Mouse (Mus musculus): Measurements from ENCODE around the gene Grid1.

The Grid1 gene

DNA sequence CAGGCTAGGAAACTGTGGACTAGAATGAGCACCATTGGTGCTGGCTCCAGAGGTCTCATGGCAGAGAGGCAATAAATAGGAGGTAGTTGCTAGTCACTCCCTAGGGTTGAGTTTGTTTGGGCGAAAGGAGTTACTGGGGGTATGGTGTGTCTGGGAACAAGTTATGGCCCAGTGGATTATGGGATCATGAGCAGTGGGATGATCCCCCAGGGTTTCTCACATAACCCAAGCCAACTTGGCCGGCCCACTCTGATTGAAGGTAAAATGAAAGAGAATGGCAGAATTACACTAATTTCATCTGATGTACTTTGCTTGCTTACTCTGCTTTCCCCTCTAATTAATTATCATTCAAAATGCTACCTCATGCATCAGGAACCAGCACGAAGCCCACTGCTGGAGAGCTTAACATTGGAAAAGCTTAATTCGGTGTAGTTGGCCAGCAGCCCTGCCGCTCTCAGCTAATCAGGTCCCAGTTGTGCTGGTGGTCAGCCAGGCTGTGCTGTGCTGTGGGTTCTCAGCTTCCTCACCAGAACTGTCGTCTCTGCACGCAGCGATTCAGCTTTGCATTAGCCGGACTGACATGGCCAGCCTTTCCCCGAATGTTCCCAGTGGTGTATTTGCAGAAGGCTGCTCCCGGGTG, 207.7 kb downstream of the Grid1 start:
- DNase-seq = no peak

GRCm38 (mm10) chr14:35029626-35030025, 209.7 kb downstream of the Grid1 start:
- no peak for DNase-seq

GRCm38 (mm10) chr14:35030271-35030670, 210.4 kb downstream of the Grid1 start:
- DNase-seq = no peak

GRCm38 (mm10) chr14:35032283-35032682, 212.4 kb downstream of the Grid1 start:
- no peak for DNase-seq

DNA sequence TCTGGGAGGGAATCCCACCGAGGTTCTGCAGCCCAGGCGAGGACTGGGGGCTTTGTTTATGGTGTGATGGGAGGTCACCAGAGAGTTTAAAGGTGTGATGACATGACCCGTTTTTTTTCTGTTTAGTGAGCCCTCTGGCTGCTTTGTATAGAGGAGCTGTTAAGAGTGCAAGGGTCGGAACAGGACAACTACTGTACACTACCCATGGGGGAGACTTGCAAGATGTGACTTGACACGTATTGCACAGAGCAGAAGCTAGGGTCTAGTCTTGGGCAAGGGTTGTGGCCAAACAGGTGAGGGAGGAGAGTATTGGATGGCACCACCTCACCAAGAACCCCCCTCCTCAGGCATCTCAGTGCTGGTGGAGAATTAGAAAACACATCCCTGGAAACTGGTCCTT, 224.4 kb downstream of the Grid1 start:
- no peak for DNase-seq

DNA sequence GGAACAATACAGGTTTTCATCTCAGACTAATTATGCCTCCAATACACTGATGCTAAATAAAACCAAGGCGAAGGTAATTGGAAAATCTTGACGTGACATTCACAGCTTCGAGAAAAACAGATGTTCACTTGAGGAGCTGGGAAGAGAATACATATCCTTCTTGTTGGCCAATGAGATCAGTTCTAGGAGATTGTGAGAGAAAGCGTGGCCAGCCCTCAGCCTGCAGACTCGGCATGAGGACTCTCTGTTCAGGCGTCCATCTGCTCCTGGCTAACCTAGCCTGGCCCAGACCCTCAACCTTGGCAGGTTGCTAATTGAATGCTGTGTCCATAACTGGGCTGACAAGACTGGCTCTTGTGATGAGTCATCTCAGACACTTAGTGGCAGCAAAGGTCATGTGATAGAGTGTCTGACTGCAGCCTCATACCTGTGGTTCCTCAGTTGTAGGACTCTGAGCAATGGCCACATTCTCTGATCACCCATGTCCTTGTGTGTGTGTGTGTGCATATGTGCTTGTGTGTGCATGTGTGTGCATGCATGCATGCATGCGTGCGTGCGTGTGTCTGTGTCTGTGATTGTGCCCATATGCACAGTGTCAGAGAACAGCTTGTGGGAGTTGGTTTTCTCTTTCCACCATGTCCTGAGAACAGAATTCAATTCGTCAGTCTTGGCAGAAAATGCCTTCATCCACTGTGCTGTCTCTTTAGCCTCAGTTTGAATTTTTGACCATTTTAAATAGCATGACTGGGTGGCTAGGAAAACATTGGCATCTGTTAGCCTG, 225.2 kb downstream of the Grid1 start:
- no peak for DNase-seq

DNA sequence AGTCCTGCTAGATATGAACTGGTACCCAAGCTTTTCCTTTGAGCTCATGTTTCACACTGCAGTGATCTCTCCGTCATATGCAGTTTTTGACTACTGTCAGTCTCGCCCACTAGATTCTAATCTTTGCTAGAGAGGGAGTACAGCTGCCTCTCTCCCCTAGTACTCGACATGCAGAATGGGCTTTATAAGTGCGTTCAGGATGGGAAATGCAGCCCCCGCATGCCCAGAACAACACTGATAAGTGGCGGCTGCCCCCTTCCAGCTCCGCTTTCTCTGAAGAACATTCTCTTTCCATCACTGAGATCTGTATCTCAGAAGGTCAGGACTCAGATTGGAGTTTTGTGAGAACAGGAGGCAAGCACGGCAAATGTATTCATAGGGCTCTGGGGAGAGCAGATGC, 229.3 kb downstream of the Grid1 start:
- DNase-seq = no peak

GRCm38 (mm10) chr14:35054139-35054538, 234.2 kb downstream of the Grid1 start:
- DNase-seq = no peak

DNA sequence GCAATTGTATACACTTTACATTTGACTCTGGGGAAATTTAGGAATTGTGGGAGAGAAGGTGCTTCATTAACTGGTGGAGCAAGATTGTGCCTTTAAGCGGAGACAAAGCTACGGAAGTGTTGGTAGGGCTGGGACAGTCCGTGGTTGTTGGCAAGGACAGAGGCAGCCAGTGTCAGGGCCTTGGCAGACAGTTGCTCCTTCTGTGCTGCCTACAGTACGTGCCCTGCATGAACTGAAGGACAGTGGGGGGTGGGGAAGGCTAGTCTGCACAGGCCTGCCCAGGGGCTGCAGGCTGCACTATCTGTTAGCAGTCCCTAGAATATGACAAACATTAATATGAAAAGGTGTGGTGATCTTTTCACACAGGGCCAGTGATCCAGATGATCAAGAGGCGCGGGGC, 254.7 kb downstream of the Grid1 start:
- DNase-seq = no peak

GRCm38 (mm10) chr14:35079954-35080353, 260.0 kb downstream of the Grid1 start:
- no peak for DNase-seq

GRCm38 (mm10) chr14:35092646-35093045, 272.7 kb downstream of the Grid1 start:
- no peak for DNase-seq

DNA sequence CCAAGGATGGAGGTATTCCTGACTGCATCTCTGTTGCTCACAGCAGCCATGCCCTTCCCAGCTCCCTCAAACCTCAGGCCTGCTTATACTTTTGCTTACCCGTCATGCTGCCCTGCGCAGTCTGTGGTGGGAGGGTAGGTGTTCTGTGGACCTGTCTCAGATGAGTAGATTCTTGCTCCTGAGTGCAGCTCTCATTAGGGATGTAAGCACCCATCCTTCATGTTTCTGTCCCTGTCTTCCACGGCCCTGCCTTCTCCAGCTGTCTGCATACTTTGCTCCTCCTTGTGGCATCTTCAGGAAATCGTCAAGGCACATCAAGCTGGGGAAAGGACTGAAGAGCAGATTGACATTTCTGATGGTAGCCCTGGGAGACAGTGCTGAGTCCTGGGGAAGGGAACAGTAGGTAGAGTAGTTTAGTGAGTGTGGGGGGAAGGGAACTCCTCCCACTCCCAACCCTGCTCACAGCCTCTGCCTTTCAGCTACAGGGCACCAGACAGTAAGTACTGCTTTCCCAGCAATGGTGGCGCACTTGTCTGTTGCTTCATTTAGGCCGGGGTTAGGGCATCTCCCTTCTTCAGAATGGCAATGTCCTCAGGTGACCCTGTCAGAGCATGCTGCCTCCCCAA, 273.8 kb downstream of the Grid1 start:
- no peak for DNase-seq

GRCm38 (mm10) chr14:35095506-35096059, 275.7 kb downstream of the Grid1 start:
- DNase-seq = no peak

GRCm38 (mm10) chr14:35096085-35096484, 276.2 kb downstream of the Grid1 start:
- no peak for DNase-seq

GRCm38 (mm10) chr14:35097166-35097565, 277.3 kb downstream of the Grid1 start:
- DNase-seq = no peak

DNA sequence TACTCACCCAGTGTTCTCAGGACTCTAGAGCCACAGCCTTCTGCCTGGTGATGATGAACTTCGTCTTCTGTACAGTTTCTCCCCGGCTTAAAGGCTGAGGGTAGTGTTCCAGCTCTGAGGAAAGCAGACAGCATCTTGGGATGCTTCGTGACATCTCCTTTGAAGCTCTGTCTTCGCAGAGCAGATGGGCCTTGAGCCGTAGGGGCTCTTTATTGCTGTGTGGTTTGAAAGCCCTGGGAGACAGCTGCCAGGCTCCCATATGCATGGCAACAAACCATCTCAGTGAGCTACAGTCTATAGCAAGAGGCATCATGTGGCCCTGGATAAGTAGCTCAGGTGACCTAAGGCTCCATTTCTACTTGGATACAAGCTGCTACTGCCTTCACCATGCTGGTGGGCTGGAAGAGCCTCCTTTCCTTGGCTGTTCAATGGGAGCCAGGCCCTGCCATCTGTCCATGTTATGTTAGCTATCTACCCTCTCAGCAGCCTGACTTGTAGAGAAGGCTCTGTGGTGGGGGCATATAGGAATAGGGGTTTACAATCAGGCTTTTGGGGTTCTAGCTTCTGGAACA, 283.8 kb downstream of the Grid1 start:
- no peak for DNase-seq

GRCm38 (mm10) chr14:35107596-35107995, 287.7 kb downstream of the Grid1 start:
- peak in 1 of 2 experiments; percentile 5 for DNase-seq

- peak in 1 of 2 experiments; percentile 50 for DNase-seq
Measured at GRCm38 (mm10) chr14:35110928-35111327, 291.0 kb downstream of the Grid1 start.

DNA sequence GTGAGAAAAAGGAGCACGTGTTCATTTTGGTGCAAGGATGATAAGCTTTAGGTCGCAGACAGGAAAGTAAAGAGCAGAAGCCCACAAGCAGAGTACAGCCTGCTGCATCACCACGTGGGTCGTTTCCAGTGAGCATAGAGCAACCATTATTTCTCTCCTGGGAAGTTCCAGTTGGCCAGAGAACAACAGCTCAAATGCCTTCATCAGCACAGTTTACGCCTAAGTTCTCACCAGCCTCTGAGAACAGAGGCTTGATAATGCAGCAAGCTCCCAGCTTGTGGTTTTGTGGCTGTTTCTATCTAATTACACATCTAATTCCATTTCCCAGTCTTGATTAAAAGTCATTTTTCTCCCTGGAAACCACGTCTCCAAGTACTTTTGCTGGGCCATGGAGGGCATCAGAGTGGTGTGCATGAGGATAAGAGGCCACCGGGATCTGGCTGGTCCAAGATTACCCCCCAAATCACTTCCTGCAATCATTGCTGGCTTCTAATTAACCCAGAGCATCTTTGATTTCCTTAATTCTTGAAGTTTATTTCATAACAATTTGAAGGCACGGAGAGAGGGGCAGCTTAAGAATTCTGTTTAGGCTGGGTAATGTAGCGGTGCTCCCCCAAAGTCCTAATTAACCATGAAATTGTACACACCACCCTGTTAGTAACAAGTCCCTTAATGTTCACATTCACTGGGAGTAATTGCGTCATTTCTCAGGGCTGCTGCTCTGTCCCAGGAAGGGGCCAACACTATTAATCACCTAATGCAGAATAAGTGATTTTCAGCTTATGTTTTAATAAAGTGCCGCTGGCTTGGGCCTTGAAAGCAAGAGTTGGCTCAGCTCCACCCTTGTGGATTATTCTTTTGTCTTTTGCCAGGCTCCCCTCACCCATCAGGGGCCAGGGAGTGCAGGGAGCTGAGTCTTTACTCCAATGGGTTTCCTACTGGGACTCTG, 292.7 kb downstream of the Grid1 start:
- DNase-seq = no peak

- no peak for DNase-seq
Measured at GRCm38 (mm10) chr14:35113276-35113645, 293.4 kb downstream of the Grid1 start.

DNA sequence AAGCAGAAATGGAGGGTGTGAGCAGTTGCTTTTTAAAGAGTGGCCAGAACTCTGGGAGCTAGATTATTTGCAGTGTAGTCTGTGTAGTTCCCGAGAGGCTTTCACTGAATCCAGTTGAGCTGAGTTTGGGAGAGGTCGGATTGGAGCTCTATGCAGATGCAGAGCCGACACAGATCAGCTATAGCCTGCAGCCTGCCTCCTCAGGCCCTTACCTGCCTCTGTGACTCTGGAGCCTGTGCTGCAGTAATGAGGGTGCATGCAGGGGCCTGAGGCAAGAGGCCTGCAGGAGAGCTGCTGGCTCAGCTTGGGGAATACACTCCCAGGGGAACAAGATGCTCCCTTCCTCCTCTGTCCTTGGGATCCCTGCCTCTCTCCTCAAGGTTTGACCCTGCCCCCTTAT, 296.0 kb downstream of the Grid1 start:
- no peak for DNase-seq

DNA sequence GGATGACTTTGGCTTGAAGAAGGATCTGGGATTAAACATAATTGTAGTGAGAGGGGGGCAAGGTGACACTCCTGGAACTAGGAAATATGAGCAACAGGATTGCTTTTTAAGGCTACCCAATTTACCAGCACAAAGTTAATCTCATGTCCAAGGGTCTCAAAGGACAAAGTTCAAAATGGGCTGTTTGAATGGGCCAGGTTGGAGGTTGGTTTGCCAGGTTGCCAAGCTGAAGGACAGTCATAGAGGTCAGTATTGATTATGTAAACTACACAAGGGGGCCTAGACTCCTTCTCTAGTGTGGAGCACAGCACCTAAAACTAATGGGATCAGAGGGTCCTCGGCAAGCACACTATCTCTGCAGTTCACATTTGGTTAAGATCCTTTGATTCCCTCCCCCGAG, 300.2 kb downstream of the Grid1 start:
- peak in 1 of 2 experiments; percentile 7 for DNase-seq

Measured in kidney, adult 8-10 months (tissue).